Mouse (Mus musculus) stomach, postnatal 0 days (tissue): ENCODE measurements at regions not wholly inside any gene's neighbourhood (a gene's known extent, or its start where the extent isn't known, plus 50 kb on each side); places are given as distances from the start of the nearest gene placed in this dataset.

ENCODE experiments used
- CTCF ChIP-seq: IDR thresholded peaks from 2 replicates; pipeline ENCODE4 v1.5.1; 2016; ENCODE audit warnings: antibody characterized with exemption, low read depth, mild to moderate bottlenecking, moderate library complexity
- EP300 ChIP-seq: optimal IDR thresholded peaks from 2 replicates; pipeline ENCODE3; 2016; ENCODE audit warnings: antibody characterized with exemption

GRCm38 (mm10) chr4:127594081-127594480 is 236.1 kb upstream of the Gjb5 start:
- TF ChIP-seq EP300 (no peak), CTCF (no peak)
